Mouse (Mus musculus) limb, embryonic 10.5 days (tissue): ENCODE data around the gene Ccnb3. TPM values are rescaled to one million over a fixed set of nuclear protein-coding genes. Genes with fewer than 3 reads are reported as not detected.

Experiments
- polyA plus RNA-seq: library from polyadenylated mRNA; unstranded; fragments of >200 nt; fragmentation: Nextera tagmentation; extraction: Ambion mirVana; gene quantifications from 2 replicates; pipeline ENCODE4 v1.2.1, GENCODE M21; 2016

Gene Ccnb3
- polyA plus RNA-seq, 1 experiment from 2014 or later, result not detected

Other genes starting within 250 kb of the Ccnb3 start
- not detected in 2 replicates for gene Akap4, start 25.9 kb upstream of the Ccnb3 start, polyA plus RNA-seq